Mouse (Mus musculus): ENCODE results near the gene Traf7.
A peak's percentile ranks its signal among the peaks of the same experiment; 100 is the strongest.

Gene Traf7

DNA sequence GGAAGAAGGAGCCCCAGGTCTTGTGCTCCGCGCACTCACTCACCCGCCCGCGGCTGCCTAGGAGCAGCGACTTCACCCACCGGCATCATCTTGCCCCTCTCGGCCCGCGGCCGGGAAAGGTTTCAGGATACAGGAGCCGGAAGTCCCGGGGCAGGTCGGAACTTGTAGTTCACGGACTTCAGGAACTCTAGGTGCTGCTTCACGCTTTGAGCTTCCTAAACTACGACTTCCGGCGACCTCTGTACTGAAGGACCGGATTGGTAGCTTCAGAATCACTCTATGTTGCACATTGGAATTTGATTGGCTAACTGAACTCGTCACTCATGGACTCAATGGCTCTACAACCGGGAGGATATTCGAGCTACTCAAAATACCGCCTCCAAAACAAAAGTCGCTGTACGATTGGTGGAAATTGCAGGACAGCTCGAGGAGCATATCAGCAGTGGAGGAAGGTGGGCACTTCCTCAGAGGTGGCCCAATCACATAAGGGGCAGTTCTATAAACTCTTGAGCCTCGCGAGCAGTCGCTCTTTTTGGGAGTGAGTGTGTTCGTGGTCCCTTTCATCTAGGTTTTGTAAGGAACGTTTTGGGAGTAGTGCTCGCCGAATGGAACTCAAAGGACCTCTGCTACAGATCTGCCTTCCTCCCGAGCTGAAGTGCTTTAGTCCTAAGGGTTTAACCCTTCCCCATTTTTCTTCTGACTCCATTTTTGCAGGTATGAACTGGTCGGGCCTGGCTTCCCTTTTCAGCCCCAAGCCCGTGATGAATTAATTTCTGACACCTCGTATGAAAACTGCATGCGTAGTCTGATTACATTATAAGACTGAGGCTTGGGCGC is at the start of gene Traf7:
TSS of gene Traf7 (minus strand) at position 216 of the 837 bp plus-strand sequence.
- peak; percentile 93 to 97 for DNase-seq (ENCODE audit: inconsistent age in 2 of 2, low spot score in 1 of 2)

DNA sequence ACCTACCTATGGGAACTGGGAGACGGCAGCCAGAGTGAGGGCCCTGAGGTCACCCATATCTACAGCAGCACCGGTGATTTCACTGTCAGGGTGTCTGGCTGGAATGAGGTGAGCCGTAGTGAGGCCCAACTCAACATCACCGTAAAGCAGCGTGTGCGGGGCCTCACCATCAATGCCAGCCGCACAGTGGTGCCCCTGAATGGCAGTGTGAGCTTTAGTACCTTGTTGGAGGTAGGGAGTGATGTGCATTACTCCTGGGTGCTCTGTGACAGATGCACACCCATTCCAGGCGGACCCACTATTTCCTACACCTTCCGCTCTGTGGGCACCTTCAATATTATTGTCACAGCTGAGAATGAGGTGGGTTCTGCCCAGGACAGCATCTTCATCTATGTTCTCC is 46.1 kb upstream of the Traf7 start:
- no peak for DNase-seq (ENCODE audit: inconsistent age in 2 of 2, low spot score in 1 of 2)

DNA sequence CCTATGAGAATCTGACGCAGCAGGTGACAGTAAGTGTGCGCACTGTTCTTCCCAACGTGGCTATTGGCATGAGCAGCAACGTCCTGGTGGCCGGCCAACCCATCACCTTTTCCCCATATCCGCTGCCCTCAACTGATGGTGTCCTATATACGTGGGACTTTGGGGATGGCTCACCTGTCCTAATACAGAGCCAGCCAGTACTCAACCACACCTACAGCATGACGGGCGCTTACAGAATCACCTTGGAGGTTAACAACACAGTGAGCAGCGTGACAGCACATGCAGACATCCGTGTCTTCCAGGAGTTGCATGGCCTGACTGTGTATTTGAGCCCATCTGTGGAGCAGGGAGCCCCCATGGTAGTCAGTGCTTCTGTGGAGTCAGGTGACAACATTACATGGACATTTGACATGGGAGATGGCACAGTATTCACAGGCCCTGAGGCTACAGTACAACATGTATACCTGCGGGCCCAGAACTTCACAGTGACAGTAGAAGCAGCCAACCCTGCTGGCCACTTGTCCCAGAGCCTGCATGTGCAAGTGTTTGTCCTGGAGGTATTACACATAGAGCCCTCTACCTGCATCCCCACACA is 45.0 kb upstream of the Traf7 start:
- no peak for DNase-seq (ENCODE audit: inconsistent age in 2 of 2, low spot score in 1 of 2)

DNA sequence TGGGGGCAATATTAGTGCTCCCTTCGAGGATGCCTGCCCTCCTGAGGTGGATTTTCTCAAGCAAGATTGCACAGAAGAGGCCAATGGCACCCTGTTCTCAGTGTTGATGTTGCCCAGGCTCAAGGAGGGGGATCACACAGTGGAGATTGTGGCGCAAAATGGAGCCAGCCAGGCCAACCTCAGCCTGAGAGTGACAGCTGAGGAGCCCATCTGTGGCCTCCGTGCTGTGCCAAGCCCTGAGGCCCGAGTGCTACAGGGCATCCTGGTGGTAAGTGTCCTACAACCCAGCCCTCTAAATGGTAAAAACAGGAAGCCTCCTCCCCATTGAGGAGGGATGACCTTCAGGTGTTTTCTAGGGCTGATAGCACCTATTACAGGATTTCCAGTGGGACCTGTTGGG is 42.1 kb upstream of the Traf7 start:
- DNase-seq (ENCODE audit: inconsistent age in 2 of 2, low spot score in 1 of 2): no peak

DNA sequence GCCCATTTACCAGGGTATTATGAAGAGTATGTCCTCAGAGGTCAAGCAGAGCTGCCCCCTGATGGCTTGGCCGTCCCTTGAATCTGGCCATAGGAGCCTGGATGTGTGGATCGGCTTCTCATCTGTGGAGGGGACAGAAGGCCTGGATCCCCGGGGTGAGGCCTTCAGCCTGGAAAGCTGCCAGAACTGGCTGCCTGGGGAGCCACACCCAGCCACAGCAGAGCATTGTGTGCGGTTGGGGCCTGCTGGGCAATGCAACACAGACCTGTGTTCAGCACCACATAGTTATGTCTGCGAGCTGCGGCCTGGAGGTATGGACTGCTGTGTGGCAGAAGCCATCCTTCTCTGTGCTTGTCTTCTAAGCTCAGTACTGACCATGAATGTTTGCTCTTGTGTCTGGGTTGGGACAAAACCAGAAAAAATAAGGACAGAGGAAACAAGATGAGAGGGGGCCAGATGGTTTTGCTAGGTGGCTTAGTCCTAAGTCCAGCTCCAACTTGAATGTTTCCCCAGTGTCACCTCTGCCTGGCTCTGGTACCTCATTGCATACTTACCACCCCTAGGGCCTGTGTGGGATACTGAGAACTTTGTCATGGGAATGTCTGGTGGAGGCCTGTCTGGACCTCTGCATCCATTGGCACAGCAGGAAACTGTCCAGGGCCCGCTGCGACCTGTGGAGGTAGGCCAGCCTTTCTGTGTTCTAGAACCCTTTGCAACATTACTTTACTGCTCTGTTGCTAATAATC is 39.5 kb upstream of the Traf7 start:
- DNase-seq (ENCODE audit: inconsistent age in 2 of 2, low spot score in 1 of 2): peak; percentile 28 to 61

DNA sequence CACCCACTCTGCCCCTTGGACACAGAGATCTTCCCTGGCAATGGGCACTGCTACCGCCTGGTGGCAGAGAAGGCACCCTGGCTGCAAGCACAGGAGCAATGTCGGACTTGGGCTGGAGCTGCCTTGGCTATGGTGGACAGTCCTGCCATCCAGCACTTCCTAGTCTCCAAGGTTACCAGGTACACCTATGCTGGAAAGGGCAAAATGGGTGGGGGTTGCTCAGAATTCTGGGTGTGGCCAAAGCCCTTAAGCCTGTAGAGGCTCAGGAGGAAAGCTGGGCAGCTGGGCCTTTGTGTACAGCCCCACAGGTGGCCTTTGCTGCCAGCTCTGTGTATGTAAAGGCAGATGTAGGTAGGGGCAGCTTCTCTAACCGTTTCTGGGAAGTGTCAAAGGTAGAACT is 38.1 kb upstream of the Traf7 start:
- no peak for DNase-seq (ENCODE audit: inconsistent age in 2 of 2, low spot score in 1 of 2)

DNA sequence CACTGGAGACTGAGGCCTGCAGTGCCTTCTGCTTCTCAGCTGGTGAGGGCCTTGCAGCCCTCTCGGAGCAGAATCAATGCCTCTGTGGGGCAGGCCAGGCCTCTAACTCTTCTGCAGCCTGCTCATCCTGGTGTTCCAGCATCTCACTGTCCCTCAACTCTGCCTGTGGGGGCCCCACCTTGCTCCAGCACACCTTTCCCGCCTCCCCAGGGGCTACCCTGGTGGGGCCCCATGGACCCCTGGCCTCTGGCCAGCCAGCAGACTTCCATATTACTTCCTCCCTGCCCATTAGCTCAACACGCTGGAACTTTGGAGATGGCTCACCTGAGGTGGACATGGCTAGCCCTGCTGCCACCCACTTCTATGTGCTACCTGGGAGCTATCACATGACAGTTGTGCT is 37.4 kb upstream of the Traf7 start:
- no peak for DNase-seq (ENCODE audit: inconsistent age in 2 of 2, low spot score in 1 of 2)

DNA sequence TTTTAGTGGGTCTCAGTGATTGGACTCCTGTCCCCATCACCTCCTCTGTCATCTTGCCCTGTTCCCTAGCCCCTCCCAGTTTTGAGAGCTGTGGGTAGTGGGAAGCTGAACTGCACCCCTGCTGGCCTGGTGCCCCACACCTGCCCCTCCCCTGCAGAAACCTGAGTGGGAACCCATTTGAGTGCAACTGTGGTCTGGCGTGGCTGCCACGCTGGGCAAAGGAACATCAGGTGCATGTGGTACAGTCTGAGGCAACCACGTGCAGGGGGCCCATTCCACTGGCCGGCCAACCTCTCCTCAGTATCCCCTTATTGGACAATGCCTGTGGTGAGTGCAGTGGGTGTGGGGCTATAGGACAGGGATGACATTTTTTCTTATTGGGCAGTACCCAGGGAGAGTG is 36.7 kb upstream of the Traf7 start:
- DNase-seq (ENCODE audit: inconsistent age in 2 of 2, low spot score in 1 of 2): no peak

DNA sequence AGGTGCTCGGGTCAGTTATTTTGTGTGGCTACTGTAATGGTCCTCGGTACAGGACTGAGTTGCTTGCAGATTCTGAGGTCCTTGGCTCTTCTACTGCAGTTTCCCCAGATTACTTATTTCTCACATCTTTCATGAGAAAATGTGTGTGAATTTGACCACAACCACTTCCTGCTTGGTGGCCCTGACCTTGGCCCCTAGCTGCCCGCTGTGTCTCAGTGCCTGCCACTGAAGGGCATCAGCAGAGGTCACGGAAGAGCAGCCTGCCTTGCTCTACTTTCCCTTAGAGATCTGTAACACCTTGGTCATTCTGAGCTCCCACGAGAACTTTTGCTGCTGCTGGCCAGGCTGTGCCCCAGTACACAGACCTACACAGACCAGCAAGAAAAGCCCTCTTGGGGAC is 35.9 kb upstream of the Traf7 start:
- no peak for DNase-seq (ENCODE audit: inconsistent age in 2 of 2, low spot score in 1 of 2)

DNA sequence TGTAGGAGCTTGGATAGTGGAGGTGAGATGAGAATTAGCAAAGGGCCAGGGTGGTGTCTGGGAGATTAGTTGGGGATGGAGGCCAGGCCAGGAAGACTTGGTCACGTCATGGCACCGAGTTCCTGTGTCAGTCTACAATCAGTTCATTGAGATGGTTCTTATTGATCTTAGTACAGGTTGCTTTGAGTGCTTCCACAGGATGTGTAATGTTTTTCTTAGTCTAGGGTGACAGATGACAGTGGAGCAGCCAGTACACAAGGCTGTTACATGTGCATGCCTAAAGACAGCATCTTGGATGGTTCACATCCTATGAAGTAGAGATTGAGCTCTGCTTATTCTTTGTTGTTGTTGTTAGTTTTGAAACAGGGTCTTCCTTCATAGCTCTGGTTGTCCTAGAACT is 33.9 kb upstream of the Traf7 start:
- no peak for DNase-seq (ENCODE audit: inconsistent age in 2 of 2, low spot score in 1 of 2)

DNA sequence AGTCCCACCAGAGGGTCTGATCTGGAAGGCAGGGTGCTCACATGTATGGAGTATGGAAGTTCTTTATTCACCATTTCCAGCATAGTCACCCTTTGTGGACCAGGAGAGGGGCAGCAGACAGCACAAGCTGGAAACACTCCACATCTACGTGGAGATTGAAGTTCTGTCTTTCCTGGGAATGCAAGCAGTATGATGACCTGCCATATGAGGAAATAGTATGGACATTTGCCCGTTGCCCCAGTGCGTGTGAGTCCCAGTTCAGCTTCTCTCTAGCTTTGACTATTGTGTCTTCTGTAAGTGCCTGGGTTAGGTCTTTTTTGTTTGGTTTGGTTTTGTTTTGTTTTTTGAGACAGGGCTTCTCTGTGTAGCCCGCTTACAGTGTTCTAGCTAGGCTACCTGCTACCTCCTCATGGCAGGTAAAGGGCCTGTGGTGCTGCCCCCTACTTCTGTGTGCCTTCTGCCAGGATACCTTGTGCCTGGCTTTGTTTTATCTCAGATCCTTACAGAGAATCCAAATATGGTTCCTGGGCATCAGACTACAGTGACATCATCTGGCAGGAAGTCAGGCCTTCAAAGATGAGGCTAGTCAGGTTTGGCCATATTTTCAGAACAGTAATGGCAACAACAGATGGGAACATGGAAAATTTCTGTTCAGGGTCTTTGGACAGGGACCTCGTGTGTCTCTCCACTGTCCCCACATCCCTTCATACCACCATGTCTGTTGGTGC is 32.7 kb upstream of the Traf7 start:
- DNase-seq (ENCODE audit: inconsistent age in 2 of 2, low spot score in 1 of 2): no peak

DNA sequence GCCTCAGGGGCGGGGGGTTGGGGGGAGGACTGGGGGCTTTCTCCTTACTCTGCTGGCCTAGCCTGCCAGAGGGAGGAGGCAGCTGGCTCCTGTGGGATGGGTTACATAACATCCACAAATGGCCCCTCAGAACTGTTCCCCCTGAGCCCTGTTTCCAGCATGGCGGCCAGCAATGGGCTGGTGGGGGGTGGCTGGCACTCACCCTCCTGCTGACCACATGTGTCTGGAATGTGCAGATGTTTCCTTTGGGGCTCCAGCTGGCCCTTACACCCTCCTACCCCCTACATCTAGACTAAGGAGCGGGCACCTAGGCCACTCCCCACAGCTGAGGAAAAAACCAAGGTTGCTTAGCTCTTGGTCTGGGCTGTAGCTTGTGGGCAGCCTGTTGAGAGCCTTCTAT is 31.4 kb upstream of the Traf7 start:
- DNase-seq (ENCODE audit: inconsistent age in 2 of 2, low spot score in 1 of 2): peak in 1 of 2 experiments; percentile 33

DNA sequence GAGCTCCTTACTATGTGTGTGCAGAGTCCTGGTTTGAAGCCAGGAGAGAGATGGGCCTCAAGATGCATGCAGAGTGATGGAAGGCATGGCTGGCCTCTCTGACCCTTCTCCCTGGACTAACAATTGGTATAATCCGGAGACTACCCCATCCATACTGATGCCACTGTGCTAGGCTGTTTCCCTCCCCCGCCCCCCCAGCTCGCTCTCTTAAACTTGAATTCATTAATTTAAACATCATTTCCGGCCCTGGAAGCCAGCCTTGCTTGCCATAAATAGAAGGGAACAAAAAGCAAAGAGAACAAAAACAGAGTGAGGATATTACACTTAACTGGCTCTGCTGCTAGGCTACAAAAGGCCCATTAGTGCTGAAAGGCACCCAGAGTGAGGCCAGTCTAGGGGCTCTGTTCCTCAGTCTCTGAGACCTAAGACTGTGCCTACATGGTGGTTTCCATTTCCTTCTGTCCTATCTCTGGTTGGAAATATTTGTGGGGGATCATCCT is 30.9 kb upstream of the Traf7 start:
- DNase-seq (ENCODE audit: inconsistent age in 2 of 2, low spot score in 1 of 2): peak in 1 of 2 experiments; percentile 54

DNA sequence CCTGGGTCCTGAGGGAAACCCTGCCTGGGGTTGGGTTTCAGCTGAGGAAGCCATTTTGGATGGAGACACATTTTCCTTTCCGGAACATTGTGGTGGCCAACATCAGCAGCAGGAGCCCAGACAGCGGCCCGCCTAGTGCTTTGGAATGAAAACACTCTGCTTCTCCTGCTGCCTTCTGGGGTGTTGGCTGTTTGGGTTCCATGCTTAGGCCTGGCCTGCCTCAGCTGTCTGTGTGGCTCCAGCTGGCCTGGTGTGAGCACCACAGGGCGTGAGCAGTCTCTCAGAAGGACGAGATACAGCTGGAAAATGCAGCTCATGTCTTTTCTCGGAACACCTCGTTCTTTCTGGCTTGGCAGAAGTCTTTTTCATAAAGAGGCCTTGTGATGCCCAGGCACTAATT is 29.4 kb upstream of the Traf7 start:
- no peak for DNase-seq (ENCODE audit: inconsistent age in 2 of 2, low spot score in 1 of 2)

DNA sequence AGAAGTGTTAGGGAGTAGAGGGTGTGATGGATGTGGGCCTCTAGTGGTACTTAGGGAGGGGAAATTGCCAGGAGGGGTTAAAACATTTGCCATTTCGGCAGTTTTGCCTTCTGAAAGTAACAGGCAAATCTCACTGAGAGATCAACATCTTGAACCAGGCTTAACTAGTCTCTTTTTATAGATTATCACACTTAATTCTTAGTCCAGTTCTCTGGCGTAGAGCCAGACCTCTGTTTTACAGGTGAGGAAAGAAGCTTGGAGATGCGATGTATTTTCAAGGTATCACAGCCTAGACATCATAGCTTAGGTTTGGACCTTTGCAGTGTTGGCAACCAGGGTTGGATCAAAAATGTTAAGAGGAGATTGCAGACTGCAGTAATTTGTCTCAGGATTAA is 23.3 kb upstream of the Traf7 start:
- DNase-seq (ENCODE audit: inconsistent age in 2 of 2, low spot score in 1 of 2): no peak

DNA sequence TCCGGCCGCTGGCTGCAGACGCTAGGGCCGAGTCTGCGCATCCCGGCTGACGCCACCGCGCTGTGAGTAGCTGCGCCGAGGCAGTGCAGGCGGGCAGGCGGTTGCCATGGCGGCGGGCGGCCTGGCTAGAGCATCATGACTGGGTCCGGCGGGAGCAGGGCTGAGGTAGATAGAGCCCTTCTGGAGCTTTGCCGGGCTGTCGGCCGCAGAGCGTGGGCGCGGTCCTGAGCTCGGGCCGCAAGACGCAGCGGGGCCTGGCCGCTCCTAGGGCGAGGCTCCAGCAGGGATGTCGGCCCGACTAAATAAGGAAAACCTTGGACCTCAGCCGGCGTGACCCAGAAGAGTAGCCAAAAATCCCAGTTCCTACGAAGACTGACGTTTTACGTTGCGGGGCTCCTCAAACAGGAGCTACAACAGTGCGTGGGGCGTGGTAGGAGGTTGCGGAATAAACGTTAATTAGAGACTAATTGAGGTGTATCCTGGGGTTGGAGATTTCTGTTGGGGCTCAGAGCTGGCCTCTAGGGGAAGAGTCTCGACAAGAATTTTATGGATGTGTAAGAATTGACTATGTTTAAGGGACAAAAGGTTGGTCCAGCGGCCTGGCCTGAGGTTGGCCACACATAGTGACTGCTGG is 22.8 kb upstream of the Traf7 start:
- DNase-seq (ENCODE audit: inconsistent age in 2 of 2, low spot score in 1 of 2): peak; percentile 89 to 93

DNA sequence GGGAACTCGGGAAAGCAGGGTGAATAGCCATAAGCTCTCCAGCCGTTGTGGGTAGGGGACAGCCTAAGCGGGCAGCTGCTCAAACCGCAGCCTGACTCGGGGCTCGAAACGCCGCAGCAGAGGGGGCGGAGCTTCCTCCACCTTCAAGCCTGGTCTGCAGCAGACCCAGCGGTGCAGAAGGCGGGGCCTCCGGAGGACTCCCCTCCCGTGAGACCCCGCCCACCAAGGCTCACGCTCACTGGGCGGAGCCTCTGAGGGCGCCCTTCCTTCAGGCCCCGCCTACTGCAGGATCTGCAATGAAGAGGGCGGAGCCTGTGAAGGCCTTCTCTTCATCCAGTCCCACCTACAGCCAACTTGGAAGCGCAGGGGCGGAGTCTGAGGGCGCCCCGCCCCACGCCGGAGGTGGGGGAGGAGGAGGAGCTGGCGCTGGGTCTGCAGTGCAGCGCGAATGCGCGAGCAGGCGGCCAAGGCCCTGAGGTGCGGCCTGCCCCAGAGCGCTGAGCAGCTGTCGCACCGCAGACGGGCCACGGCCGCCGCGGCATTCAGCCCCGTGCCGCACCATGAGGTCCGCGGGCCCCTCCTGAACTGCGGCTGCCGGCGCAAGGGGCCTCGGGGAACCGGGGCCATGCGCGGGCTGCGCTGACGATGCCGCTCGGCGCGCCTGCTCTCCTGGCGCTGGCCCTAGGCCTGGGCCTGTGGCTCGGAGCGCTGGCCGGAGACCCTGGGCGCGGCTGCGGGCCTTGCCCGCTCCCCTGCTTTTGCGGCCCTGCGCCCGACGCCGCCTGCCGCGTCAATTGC is 22.1 kb upstream of the Traf7 start, which contains the start of gene Pkd1:
TSS of gene Pkd1 (plus strand) at position 217 of the 798 bp plus-strand sequence.
- peak; percentile 100 for DNase-seq (ENCODE audit: inconsistent age in 2 of 2, low spot score in 1 of 2)

DNA sequence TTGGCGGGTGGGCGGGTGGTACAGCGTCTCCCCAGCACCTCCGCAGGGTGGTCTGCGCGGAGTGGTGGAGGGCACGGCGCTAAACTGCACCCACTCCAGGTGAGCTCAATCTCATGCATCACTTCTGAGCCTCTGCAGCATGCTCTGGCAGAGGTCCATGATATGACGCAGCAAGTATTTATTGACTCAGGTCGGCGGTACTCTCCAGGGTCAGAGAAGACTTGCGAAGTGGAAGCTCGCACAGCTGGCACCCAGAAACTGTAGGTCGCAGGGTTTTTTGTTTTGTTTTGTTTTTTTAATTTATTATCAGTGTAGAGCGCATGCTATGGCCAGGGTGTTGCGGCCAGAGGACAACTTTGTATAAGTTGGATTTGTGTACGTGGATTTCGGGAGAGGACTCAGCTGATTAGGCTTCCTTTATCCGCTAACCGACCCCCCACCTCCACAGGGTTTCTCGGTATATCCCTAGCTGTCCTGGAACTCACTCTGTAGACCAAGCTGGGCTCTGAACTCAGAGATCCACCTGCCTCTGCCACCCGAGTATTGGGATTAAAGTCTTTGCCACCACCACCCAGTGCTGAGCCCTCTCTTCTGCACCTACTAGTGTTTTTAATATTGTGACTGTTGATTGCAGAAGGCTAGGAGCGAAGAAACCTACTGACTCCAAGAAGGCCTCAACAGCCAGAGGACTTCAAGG is 21.3 kb upstream of the Traf7 start:
- DNase-seq (ENCODE audit: inconsistent age in 2 of 2, low spot score in 1 of 2): peak; percentile 82 to 93

DNA sequence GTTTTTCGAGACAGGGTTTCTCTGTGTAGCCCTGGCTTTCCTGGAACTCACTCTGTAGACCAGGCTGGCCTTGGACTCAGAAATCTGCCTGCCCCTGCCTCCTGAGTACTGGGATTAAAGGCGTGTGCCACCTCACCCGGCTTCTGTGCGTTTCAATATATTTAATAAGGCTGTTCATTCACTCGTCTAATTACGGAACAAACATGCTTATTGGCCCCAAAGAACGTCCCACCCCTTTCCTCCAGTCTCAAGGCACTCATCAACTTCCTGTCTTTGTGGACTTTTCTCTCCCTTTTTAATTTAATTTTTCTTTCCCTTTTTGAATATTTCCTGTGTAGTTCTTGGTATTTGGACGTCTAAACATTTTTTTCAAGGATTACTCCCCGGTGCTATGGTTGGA is 20.7 kb upstream of the Traf7 start:
- DNase-seq (ENCODE audit: inconsistent age in 2 of 2, low spot score in 1 of 2): no peak

Measured in adrenal gland, adult (tissue).